Mouse (Mus musculus): Measurements from ENCODE around the gene Pcsk1n.

Gene Pcsk1n

DNA sequence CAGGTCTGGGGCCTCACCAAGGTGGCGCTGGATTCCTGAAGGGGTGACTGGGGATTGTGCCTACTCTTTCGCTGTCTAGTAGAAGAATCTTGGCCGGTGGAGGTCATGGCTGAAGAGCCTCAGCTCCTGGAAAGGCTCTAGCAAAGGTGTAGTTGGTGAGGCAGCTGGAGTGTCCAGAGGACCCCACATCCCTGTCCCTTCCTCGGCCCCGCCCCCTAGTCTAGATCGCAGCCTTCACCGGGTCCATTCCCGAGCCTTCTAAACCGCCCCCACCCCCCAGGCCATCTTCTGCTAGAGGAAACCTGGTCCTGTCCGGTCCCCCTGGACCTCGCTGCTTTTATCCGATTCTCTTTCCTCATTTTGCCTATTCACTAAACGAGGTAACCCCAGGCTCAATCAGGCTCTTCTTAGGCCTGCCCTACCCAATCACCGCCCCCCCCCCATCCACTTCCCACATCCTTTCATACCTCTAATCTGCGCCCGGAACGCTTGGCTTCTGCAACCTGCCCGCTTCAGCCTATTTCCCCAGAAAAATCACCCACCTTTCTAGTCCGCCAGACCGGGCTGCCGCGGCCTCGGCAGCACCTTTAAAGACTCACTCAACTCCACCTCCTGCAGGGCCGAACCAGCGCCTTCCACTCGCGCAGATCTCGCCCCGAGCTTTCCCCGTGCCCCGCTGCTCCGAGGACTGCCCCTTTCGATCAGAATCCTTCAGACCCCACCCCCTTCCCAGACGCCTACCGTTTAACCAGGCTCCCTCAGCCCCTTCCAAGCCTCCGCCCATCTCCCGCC is 27.7 kb downstream of the Pcsk1n start, which contains the start of gene Hdac6:
Hdac6 (minus strand) TSS at position 782 of the 792 bp plus-strand sequence.
- in situ Hi-C loops (cut with MboI, MseI): no loop called here

DNA sequence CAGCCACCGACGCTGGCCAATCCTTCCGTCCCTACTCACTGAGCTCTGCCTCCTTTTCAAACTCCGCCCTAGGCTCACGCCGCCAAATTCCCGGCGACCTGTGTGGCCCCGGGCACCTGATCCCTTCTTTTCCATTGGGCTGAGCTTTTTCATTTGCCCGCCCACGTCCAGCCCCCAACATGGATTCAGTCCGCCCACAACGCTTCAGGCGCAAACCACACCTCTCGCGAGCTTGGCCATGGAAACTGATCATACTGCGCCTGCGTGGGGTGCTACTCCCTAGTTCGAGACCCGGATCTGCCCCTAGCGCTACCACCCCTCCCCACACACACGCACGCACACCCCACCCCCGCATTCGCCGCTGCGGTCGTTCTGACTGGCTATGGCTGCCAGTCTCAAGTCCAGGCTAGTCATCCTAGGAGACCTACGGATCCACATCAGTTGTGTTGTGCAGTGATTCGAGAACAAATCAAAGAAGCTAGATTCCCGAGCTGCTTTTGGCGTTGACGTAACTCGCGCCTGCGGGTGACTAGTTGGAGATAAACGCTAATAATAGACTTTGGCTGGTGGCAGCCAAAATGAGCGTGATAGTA is 28.4 kb downstream of the Pcsk1n start:
- in situ Hi-C loops (cut with MboI, MseI): no loop called here

DNA sequence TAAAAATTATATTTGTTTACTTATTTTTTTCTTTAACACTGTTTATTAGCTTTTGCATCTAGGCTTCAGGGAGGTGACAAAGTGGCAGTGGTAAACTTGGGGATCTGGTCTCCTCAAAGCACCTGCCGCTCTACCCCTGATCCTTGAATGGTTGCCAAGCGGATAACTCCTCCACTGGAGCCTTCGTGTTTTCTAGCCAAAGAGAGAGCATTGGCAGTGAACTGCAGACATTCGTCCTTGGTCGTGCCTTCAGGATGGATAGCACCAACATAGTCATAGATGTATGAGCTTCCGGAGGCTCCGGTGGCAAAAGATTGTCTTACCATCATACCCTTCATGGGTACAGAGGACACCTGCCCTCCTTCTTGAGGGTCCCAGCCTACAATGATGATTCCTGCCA is 30.5 kb downstream of the Pcsk1n start:
- in situ Hi-C loops (cut with MboI, MseI): no loop called here

DNA sequence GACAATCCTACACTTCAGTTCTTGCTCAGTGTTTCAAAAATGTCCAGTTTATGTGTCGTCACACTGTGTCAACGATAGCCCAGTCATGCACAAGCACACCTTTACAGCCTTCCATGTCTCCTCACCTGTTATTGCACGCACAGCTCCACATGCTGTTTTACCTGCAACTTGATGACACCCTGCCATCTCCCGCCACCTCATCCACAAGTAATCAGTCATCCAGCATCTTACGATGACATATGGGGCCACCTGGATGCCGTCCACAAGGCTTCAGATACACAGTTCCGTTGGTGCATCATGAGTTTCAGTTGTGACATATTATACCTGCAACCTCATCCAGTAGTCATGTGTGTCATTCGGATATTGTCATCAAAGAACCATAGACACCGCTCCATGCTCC is 39.2 kb downstream of the Pcsk1n start:
- in situ Hi-C loops (cut with MboI, MseI): no loop called here

DNA sequence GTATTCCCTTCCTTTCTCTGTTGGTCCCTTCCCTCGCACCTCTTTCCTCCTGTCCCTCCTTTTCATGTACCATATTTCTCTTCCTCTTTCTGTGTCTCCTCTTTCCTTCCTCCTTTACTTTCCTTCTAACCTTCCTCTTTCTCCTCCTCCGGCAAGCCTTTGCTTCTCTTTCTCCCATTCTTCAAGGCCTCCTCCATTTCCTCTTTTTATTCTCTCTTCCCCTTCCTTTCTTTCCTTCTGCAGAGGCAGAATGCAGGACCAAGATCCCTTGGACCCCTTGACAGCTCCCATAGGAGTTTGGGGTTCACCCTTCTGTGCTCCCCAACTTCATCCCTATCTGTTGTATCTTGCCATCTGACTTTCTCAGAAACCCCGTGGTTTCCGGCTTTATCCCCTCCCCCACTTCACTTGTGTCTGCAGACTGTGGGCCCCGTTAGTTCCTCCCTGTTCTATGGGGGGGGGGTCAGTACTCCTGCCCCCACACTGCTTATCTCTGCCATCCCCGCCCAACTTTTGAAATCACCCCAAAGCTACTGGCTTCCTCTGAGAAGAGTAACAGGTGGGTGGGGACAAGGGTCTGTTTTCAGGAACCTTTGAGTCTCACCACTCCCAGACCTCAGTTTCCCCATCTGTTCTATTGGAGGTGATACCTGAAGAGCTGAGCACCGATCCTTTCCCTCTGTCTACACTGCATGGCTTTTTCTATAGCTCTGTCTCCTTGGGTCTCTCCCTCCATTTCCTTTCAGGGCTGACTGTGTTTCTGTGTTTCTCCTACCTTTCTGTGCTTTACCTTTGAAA is 44.4 kb downstream of the Pcsk1n start:
- in situ Hi-C loops (cut with MboI, MseI): no loop called here

DNA sequence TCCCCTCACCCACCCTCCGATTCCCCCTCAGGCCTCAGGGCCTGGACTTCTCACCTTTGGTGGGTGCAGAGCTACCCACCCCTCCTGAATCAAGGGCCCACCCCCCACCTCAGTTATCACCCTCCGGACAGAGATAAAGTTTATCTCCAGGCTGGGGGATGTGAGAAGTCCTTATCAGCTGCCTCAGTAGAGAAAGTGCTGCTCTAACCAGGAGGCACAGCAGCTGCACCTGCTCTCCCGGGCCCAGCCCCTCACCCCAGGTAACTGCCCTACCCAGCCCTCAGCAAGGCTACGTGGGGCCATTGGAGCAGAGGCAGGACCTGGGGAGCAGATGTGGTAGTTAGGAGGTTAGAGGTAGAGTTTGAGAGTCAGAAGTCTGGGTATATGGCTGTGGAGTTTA is 46.5 kb downstream of the Pcsk1n start:
- in situ Hi-C loops (cut with MboI, MseI): no loop called here

DNA sequence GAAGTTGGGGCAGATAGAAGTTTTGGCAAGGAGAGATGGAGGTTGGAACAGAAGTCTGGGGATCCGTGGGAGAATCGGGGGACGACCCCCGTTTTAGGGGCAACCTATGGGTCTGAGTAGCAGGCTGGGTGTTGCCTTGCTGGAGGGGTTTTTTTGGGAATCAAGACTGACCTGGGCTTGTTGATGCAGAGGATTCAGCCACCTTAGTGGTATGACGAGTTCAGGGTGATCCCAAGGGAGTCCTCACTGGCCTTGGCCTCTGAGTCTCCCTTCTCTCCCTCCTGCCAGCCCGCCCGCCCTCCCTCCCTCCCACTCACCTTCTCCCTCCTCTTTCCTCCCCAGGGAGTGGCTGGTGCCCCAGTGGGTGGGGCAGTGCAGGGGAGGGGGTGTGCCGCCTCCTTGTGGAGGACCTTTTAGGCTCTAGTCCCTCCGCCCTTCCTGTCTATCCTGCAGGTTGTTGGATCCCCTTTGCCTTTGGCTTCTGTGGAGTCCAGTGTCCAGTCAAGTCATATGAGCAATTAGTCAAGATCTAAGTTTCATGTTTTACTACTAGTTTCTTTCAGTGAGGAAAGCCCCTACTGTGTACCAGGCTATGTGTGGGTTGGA is 48.1 kb downstream of the Pcsk1n start:
- in situ Hi-C loops (cut with MboI, MseI): no loop called here

DNA sequence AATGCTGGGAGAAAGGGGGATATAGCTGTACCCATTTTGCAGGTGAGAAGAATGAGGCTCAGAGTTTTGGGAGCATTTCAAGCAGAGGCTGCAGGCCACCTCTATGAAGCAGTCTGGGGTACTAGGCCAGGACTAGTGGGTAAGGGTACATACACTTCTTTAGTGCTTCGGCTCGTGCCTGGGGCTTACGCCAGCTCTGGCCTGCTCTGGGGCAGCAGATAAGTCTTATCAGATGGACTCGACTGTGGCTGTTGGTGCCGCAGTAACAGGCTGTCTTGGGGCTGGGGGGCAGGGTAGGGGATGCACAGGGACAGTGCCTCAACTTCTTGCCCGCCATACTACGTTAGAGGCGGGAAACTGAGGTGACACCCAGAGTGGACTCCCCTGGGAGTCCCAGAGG is 48.6 kb downstream of the Pcsk1n start:
- in situ Hi-C loops (cut with MboI, MseI): no loop called here

DNA sequence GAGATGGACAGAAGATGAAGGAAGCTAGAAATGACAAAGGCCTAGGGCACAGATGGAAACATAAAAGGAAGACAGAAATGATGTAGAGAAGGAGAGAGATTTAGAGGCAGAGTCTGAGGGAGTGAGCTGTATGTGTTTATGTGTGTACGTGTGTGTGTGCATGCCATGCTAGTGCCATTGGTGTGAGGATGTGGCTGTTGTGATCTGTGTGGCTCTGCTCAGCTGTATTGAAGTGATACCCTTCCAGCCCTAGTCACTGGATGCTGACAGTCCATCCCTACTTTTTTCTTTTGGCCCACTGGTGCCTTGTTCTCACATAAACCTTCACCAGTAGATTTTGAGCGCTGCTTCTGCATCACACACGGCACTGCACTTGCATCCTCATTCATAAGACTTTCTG is 49.3 kb downstream of the Pcsk1n start:
- in situ Hi-C loops (cut with MboI, MseI): no loop called here

DNA sequence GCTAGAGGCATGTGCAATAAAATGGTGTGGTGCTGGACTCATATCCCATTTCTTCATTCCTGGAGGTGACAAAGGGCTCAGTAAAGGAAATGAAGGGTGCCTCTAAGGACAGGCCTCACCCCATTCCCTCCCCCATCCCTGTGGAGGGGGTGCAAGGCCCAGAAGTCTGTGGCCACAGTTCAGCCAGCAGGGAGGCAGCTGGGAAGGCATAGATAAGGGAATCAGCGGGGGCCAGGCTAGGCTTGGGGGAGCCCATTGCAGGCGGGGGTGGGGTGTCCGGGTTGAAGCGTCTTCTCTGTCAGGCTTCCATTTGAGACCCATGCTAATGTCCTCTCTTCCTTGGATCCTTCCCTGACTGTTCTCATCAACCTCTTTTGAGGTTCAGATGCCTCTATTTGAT is 51.7 kb downstream of the Pcsk1n start:
- in situ Hi-C loops (cut with MboI, MseI): no loop called here
